In genomic region chr6:113731296-113731695, GRCm38 (mm10) we compare ENCODE assay signal across 33 mouse cellular contexts. TPM values are rescaled to one million over a fixed set of nuclear protein-coding genes. Genes with fewer than 3 reads are reported as not detected.
"Had no signal": no experiment of that assay in that cellular context is flagged by ENCODE, and none has a peak within 500 bp of the region (broad histone marks: within the 10 kb centered on the region; RNA-seq: fewer than 3 reads in every experiment).

No protein-coding gene starts in this region.

- H3K4me3 ChIP-seq: embryonic facial prominence, embryonic 10.5 days; embryonic facial prominence, embryonic 12.5 days; embryonic facial prominence, embryonic 13.5 days; embryonic facial prominence, embryonic 15.5 days; erythroblast, embryonic 14.5 days; forebrain, embryonic 10.5 days; forebrain, embryonic 12.5 days; forebrain, embryonic 13.5 days; forebrain, embryonic 15.5 days; gastrocnemius, adult 2 months; heart, adult 2 months; heart, embryonic 10.5 days had no signal

- H3K27ac ChIP-seq: embryonic facial prominence, embryonic 10.5 days; embryonic facial prominence, embryonic 12.5 days; embryonic facial prominence, embryonic 13.5 days; embryonic facial prominence, embryonic 15.5 days; forebrain, embryonic 10.5 days; forebrain, embryonic 12.5 days; forebrain, embryonic 13.5 days; forebrain, embryonic 15.5 days; gastrocnemius, adult 2 months; heart, adult 2 months; heart, embryonic 10.5 days had no signal

- ATAC-seq: forebrain, embryonic 13.5 days; forebrain, embryonic 15.5 days; forebrain, embryonic 16.5 days; forebrain, postnatal 0 days had no signal

- H3K4me2 ChIP-seq: embryonic facial prominence, embryonic 12.5 days; embryonic facial prominence, embryonic 13.5 days; embryonic facial prominence, embryonic 15.5 days; forebrain, embryonic 12.5 days; forebrain, embryonic 13.5 days; forebrain, embryonic 15.5 days; heart, embryonic 11.5 days had no signal

- H3K27me3 ChIP-seq: embryonic facial prominence, embryonic 12.5 days; embryonic facial prominence, embryonic 13.5 days; embryonic facial prominence, embryonic 15.5 days; forebrain, embryonic 12.5 days; forebrain, embryonic 13.5 days; forebrain, embryonic 15.5 days had no signal

- DNase-seq: cerebellum, adult 9-11 months; cerebellum, postnatal 10 days; cerebellum, postnatal 14 days; cerebellum, postnatal 25 days; cerebellum, postnatal 36 days; embryo, embryonic 11 days; forebrain, postnatal 0 days; gastrocnemius, adult 2 months; gastrocnemius, postnatal 10 days; gastrocnemius, postnatal 14 days; gastrocnemius, postnatal 36 days; heart, adult 11 months; heart, adult 18-20 months; heart, adult 2 months had no signal

- H3K9me3 ChIP-seq: embryonic facial prominence, embryonic 10.5 days; embryonic facial prominence, embryonic 12.5 days; embryonic facial prominence, embryonic 13.5 days; embryonic facial prominence, embryonic 15.5 days; forebrain, embryonic 10.5 days; forebrain, embryonic 12.5 days; forebrain, embryonic 13.5 days; forebrain, embryonic 15.5 days; heart, embryonic 10.5 days had no signal

- H3K9ac ChIP-seq: embryonic facial prominence, embryonic 12.5 days; embryonic facial prominence, embryonic 13.5 days; embryonic facial prominence, embryonic 15.5 days; forebrain, embryonic 12.5 days; forebrain, embryonic 13.5 days; forebrain, embryonic 15.5 days; forebrain, postnatal 0 days had no signal

- H3K4me1 ChIP-seq: embryonic facial prominence, embryonic 10.5 days; embryonic facial prominence, embryonic 12.5 days; embryonic facial prominence, embryonic 13.5 days; embryonic facial prominence, embryonic 15.5 days; forebrain, embryonic 10.5 days; forebrain, embryonic 12.5 days; forebrain, embryonic 13.5 days; forebrain, embryonic 15.5 days; heart, embryonic 10.5 days had no signal

RNA-seq across cellular contexts. Expression of gene Ghrl, which starts 11.6 kb away (rescaled TPM):
- total RNA-seq: common myeloid progenitor, adult 5-6 weeks; forebrain, postnatal 0 days; gastrocnemius, adult 18-20 months; gastrocnemius, adult 8-10 months; gastrocnemius, postnatal 10 days; gastrocnemius, postnatal 36 days; gastrocnemius, postnatal 4 days; heart, adult 18-20 months; heart, adult 2 months; heart, adult 8-10 months had no signal
- polyA plus RNA-seq: embryonic facial prominence, embryonic 10.5 days; embryonic facial prominence, embryonic 11.5 days; embryonic facial prominence, embryonic 12.5 days; erythroblast, embryonic 14.5 days; forebrain, embryonic 10.5 days; gonadal fat pad, adult 2 months had no signal
